Mouse (Mus musculus): ENCODE measurements at regions not wholly inside any gene's neighbourhood (a gene's known extent, or its start where the extent isn't known, plus 50 kb on each side); places are given as distances from the start of the nearest gene placed in this dataset.

GRCm38 (mm10) chr8:87064768-87065167, 179.7 kb upstream of the N4bp1 start:
- TF ChIP-seq POLR2A (IDR thresholded peaks at IDR 0.05; ENCODE audit: low read depth, low read length): no peak
- no peak for TF ChIP-seq CTCF (conservative IDR thresholded peaks at IDR 0.05 in 1 of 2, IDR thresholded peaks at IDR 0.05 in 1 of 2; ENCODE audit: low read depth in 2 of 2, low read length in 2 of 2)
- TF ChIP-seq TCF12 (IDR thresholded peaks at IDR 0.05; ENCODE audit: low read depth, low read length): no peak
- no peak for TF ChIP-seq ZC3H11A (IDR thresholded peaks at IDR 0.05; ENCODE audit: low read depth, low read length)
- no peak for TF ChIP-seq USF2 (conservative IDR thresholded peaks at IDR 0.05; ENCODE audit: low read depth, low read length)
- TF ChIP-seq SIN3A (IDR thresholded peaks at IDR 0.05; ENCODE audit: low read length): no peak
- no peak for TF ChIP-seq E2F4 (IDR thresholded peaks at IDR 0.05; ENCODE audit: insufficient replicate concordance, low read depth, low read length)
- TF ChIP-seq SMC3 (IDR thresholded peaks at IDR 0.05; ENCODE audit: low read depth, low read length): no peak
- no peak for TF ChIP-seq MAFK (IDR thresholded peaks at IDR 0.05; ENCODE audit: insufficient replicate concordance, low read length)
- TF ChIP-seq TBP (conservative IDR thresholded peaks at IDR 0.05; ENCODE audit: low read depth, low read length): no peak
- TF ChIP-seq ETS1 (conservative IDR thresholded peaks at IDR 0.05; ENCODE audit: low read depth, low read length): no peak
- no peak for TF ChIP-seq UBTF (IDR thresholded peaks at IDR 0.05; ENCODE audit: low read depth, low read length)
- no peak for TF ChIP-seq JUND (conservative IDR thresholded peaks at IDR 0.05; ENCODE audit: low read depth, low read length)
